Mouse (Mus musculus) embryonic facial prominence, embryonic 13.5 days (tissue): Measurements from ENCODE around the gene Ano4. TPM values are rescaled to one million over a fixed set of nuclear protein-coding genes. Genes with fewer than 3 reads are reported as not detected.

ENCODE experiments used
- ATAC-seq: fragments of 200-750 bp; cut with Nextera tagmentation; 2 replicates; pipeline ENCODE4 v1.8.0; 2017; ENCODE audit warnings: low read depth; ENCODE audit not compliant: insufficient number of reproducible peaks, insufficient read depth, low FRiP score, low TSS enrichment
- H3K27ac ChIP-seq: fragments of 300-500 bp; sonication (generic); 2 replicates; pipeline ENCODE4 v1.5.1; 2015; ENCODE audit warnings: moderate library complexity, mild to moderate bottlenecking, inconsistent platforms
- H3K27me3 ChIP-seq: fragments of 300-500 bp; sonication (generic); 2 replicates; pipeline ENCODE4 v1.6.1; 2015; ENCODE audit warnings: mild to moderate bottlenecking, inconsistent platforms
- H3K36me3 ChIP-seq: fragments of 300-500 bp; sonication (generic); 2 replicates; pipeline ENCODE4 v1.6.1; 2015; ENCODE audit warnings: mild to moderate bottlenecking, inconsistent platforms
- H3K4me1 ChIP-seq: fragments of 300-500 bp; sonication (generic); 2 replicates; pipeline ENCODE4 v1.6.1; 2015; ENCODE audit warnings: inconsistent platforms
- H3K4me2 ChIP-seq: fragments of 300-500 bp; sonication (generic); 2 replicates; pipeline ENCODE4 v1.6.1; 2015; ENCODE audit warnings: moderate library complexity, mild to moderate bottlenecking, inconsistent platforms
- H3K4me3 ChIP-seq: fragments of 300-500 bp; sonication (generic); 2 replicates; pipeline ENCODE4 v1.5.1; 2015; ENCODE audit warnings: mild to moderate bottlenecking, inconsistent platforms
- H3K9ac ChIP-seq: fragments of 300-500 bp; sonication (generic); 2 replicates; pipeline ENCODE4 v1.6.1; 2015; ENCODE audit warnings: mild to moderate bottlenecking, inconsistent platforms
- H3K9me3 ChIP-seq: fragments of 300-500 bp; sonication (generic); 2 replicates; pipeline ENCODE4 v1.6.1; 2016; ENCODE audit warnings: inconsistent platforms
- WGBS: fragments of 180-500 bp; shearing (Covaris S2); methylation state at CpG from one replicate; pipeline ENCODE4 v1.1.7; 2015; ENCODE audit warnings: mixed read lengths; 5-methylcytosine and 5-hydroxymethylcytosine counted together
- polyA plus RNA-seq: library from polyadenylated mRNA; unstranded; fragments of >200 nt; fragmentation: Nextera tagmentation; extraction: Ambion mirVana; gene quantifications from 2 replicates; pipeline ENCODE4 v1.2.1, GENCODE M21; 2015

Ano4 gene
- polyA plus RNA-seq, result 0.65 and 0.69 TPM in 2 replicates

GRCm38 (mm10) chr10:89344491-89345195, at the start of gene Ano4:
TSS of gene Ano4 (minus strand) at chr10:89344762.
- H3K4me1 ChIP-seq, result peaks cover 13% of the 10 kb centered on the region; the same call in 1 of the 2 replicates
- peak; percentile 40; the same call in 1 of the 2 replicates for ATAC-seq
- peak within 1 kb of the TSS; percentile 55 for H3K4me3 ChIP-seq
- H3K9me3 ChIP-seq, result no peaks in the 10 kb centered on the region
- H3K27me3 ChIP-seq, result peaks cover 51% of the 10 kb centered on the region
- no peak within 1 kb of the TSS for H3K27ac ChIP-seq
- H3K4me2 ChIP-seq, result peak within 1 kb of the TSS; percentile 97
- no peaks in the 10 kb centered on the region for H3K36me3 ChIP-seq
- H3K9ac ChIP-seq, result peak within 1 kb of the TSS; percentile 70
- under 1% methylated on average over 68 of the region's 70 CpGs for WGBS

DNA sequence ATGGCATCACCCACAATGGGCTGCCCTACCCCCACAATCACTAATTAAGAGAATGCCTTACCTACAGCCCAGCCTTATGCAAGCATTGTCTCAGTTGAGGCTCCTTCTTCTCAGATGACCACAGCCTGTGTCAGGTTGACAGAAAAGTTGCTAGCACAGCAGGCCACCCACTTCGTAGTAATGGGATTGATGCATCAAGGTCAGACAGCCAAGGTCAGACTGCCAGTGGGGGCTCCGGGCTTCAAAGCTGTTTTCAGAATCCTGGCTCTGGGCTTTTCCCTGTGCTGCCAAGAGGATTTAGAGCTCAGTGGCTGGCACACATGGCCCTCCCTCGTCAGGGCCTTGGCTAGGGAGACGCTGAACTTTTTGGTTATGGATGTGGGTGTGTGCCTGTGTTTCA, 48.1 kb upstream of the Ano4 start:
- H3K4me3 ChIP-seq, result no peak overlapping the region
- 59% methylated on average over 4 of the region's 4 CpGs for WGBS
- no peak overlapping the region for H3K4me2 ChIP-seq
- no peak overlapping the region for H3K9ac ChIP-seq
- H3K9me3 ChIP-seq, result no peaks in the 10 kb centered on the region
- no peaks in the 10 kb centered on the region for H3K36me3 ChIP-seq
- H3K27ac ChIP-seq, result no peak overlapping the region
- ATAC-seq, result no peak
- no peaks in the 10 kb centered on the region for H3K27me3 ChIP-seq
- no peaks in the 10 kb centered on the region for H3K4me1 ChIP-seq

DNA sequence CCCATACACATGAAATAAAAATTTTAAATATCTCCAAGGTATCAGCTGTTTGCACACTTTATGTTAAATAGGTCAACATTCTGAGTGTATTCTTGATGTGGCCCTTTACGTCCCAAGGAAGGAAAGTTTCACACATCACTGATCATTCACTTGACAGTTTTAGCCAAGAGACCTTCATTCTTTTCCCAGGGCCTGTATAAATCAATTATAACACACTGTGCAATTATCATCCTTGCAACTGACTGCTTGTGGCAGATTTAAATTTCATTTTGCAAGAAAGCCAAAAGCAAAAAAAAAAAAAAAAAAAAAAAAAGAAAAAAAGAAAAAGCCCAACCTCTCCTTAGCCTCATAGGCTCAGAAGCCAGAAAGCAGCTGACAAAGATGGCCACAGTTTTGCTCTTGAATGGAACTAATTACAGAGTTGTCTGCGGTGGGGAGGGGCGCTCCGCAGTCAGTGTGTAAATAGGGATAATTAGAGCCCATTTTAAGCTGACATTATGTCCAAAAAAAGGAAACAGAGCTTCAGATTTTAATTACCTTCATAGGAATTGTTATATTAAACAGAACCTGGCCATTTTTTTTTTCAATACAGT, 47.1 kb upstream of the Ano4 start:
- no peak overlapping the region for H3K27ac ChIP-seq
- no peak for ATAC-seq
- no peaks in the 10 kb centered on the region for H3K9me3 ChIP-seq
- no peaks in the 10 kb centered on the region for H3K4me1 ChIP-seq
- H3K4me3 ChIP-seq, result no peak overlapping the region
- H3K4me2 ChIP-seq, result no peak overlapping the region
- no peaks in the 10 kb centered on the region for H3K36me3 ChIP-seq
- WGBS, result 47% methylated on average over 4 of the region's 4 CpGs
- H3K9ac ChIP-seq, result no peak overlapping the region
- H3K27me3 ChIP-seq, result no peaks in the 10 kb centered on the region

- 79% methylated on average over 3 of the region's 3 CpGs for WGBS
- Histone ChIP-seq H3K4me1 (no peaks in the 10 kb centered on the region), H3K9me3 (no peaks in the 10 kb centered on the region), H3K4me2 (no peak overlapping the region), H3K36me3 (no peaks in the 10 kb centered on the region), H3K4me3 (no peak overlapping the region), H3K27ac (no peak overlapping the region), H3K9ac (no peak overlapping the region), H3K27me3 (no peaks in the 10 kb centered on the region)
- ATAC-seq, result no peak
Measured at GRCm38 (mm10) chr10:89386461-89386860, 41.9 kb upstream of the Ano4 start.

DNA sequence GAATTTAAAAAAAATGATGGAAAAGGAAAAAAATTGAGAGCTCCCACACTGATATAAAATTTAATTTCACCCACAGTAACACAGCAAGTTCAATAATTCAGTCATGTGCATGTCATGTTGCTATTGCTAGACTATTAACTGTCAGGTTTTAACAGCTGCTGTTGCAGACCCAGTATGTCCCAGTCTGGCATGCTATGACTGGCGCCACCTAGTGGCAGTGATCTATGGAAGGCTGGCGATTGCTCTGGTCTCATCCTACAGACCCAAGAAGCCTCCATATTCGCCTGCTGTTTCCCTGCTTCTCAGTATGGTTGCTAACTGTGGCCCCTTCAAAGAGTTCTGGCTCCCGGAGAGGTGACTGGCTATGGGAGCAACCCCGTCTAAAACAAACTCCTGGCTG, 38.9 kb upstream of the Ano4 start:
- Histone ChIP-seq H3K4me3 (no peak overlapping the region), H3K9me3 (no peaks in the 10 kb centered on the region), H3K27me3 (no peaks in the 10 kb centered on the region), H3K9ac (no peak overlapping the region), H3K4me1 (no peaks in the 10 kb centered on the region), H3K4me2 (no peak overlapping the region), H3K27ac (no peak overlapping the region), H3K36me3 (no peaks in the 10 kb centered on the region)
- 9% methylated on average over 5 of the region's 5 CpGs for WGBS
- no peak for ATAC-seq

DNA sequence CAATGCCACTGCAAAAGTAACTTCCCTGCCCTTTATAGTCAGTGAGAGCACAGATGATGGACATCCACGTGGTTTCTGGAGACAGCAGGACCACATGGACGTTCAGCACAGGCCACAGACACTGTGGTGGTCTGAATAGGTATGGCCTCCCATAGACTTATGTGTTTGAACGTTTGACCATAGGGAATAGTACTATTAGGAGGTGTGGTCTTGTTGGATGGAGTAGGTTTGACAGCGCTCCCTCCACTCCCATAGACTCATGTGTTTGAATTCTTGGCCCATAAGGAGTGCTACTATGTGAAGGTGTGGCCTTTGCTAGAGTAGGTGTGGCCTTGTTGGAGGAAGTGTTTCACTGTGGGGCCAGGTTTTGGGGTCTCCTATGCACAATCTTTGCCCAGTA, 33.2 kb upstream of the Ano4 start:
- no peak overlapping the region for H3K4me2 ChIP-seq
- H3K36me3 ChIP-seq, result no peaks in the 10 kb centered on the region
- no peaks in the 10 kb centered on the region for H3K27me3 ChIP-seq
- WGBS, result 72% methylated on average over 4 of the region's 4 CpGs
- H3K9me3 ChIP-seq, result 0 out of 2 replicates have a peak, but pooled peaks cover 5% of the 10 kb centered on the region
- no peak overlapping the region for H3K9ac ChIP-seq
- no peak overlapping the region for H3K27ac ChIP-seq
- ATAC-seq, result 0 out of 2 replicates have a peak, but pooled peaks have one; percentile 59
- no peaks in the 10 kb centered on the region for H3K4me1 ChIP-seq
- no peak overlapping the region for H3K4me3 ChIP-seq

GRCm38 (mm10) chr10:89370051-89370450, 25.5 kb upstream of the Ano4 start:
- H3K36me3 ChIP-seq, result no peaks in the 10 kb centered on the region
- H3K4me3 ChIP-seq, result no peak overlapping the region
- no peak overlapping the region for H3K9ac ChIP-seq
- no peak overlapping the region for H3K4me2 ChIP-seq
- H3K27ac ChIP-seq, result no peak overlapping the region
- no peaks in the 10 kb centered on the region for H3K4me1 ChIP-seq
- H3K9me3 ChIP-seq, result no peaks in the 10 kb centered on the region
- no peak for ATAC-seq
- H3K27me3 ChIP-seq, result no peaks in the 10 kb centered on the region
- 41% methylated on average over 1 of the region's 1 CpGs for WGBS

GRCm38 (mm10) chr10:89358933-89359332, 14.4 kb upstream of the Ano4 start:
- no peaks in the 10 kb centered on the region for H3K27me3 ChIP-seq
- H3K27ac ChIP-seq, result no peak overlapping the region
- no peak for ATAC-seq
- H3K9me3 ChIP-seq, result no peaks in the 10 kb centered on the region
- no peak overlapping the region for H3K4me3 ChIP-seq
- 81% methylated on average over 3 of the region's 3 CpGs for WGBS
- no peak overlapping the region for H3K9ac ChIP-seq
- H3K4me2 ChIP-seq, result no peak overlapping the region
- no peaks in the 10 kb centered on the region for H3K36me3 ChIP-seq
- H3K4me1 ChIP-seq, result no peaks in the 10 kb centered on the region

DNA sequence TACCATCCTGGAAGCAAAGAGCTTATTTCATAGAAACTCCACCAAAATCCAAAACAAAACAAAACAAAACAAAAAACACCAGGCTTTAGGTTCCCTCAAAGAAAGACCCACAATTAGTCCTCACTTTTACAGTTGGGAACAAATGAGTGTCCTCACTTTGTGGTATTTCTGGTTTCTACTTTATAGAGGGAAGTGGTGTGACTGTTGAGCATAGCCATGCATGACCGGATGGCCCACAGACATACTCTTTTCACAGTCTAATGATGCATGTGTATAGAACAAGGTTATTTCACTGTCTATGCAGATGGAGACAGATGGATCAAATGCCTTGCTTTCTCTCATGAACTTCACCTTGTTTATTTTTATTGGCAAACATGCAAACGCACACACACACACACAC, 10.1 kb upstream of the Ano4 start:
- Histone ChIP-seq H3K27me3 (no peaks in the 10 kb centered on the region), H3K27ac (no peak overlapping the region), H3K36me3 (no peaks in the 10 kb centered on the region), H3K9me3 (no peaks in the 10 kb centered on the region), H3K4me3 (no peak overlapping the region), H3K4me1 (no peaks in the 10 kb centered on the region), H3K9ac (no peak overlapping the region), H3K4me2 (no peak overlapping the region)
- ATAC-seq, result no peak
- 93% methylated on average over 2 of the region's 2 CpGs for WGBS

DNA sequence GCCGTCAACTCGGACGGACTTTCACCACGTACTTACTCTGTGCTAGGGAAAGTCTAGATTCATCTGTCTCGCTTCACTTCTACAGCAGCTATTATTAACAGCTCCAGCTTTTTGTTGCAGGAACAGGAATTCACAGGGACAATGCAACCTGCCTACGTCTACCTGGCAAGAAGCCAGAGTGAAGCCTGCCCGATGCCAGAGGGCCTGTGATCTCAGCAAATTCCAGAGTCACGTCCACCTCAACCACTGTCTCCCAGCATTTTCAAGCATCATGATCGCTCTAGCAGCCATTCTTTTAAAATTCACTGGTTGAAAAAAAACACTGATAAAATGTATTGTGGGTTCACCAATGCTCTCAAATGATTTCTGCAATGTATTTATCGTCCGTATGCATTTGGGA, 6.9 kb upstream of the Ano4 start:
- Histone ChIP-seq H3K4me1 (no peaks in the 10 kb centered on the region), H3K27me3 (peaks cover 9% of the 10 kb centered on the region), H3K9me3 (no peaks in the 10 kb centered on the region), H3K4me2 (no peak overlapping the region), H3K36me3 (no peaks in the 10 kb centered on the region), H3K27ac (no peak overlapping the region), H3K4me3 (no peak overlapping the region), H3K9ac (no peak overlapping the region)
- no peak for ATAC-seq
- WGBS, result 79% methylated on average over 11 of the region's 11 CpGs

DNA sequence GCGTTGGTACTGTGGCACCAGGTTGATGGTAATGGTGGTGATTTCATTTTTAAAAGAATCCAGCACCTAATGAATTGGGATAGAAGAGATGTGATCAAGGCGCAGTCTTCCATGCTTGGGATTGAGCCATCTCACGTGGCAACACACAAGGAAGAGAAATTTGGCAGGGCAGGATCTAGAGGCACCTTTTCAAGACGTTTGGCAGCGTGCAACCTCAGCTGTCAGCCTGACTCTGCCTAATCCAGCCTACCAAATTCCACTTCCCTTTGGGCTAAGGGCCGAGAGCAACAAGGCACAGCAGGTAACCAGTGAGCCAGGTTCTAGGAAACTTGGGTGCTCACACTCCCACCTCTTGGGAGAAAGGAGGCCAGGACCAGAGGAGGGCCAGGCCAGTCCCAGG, 1.0 kb upstream of the Ano4 start:
- H3K4me3 ChIP-seq, result no peak overlapping the region
- H3K27ac ChIP-seq, result no peak overlapping the region
- H3K27me3 ChIP-seq, result peaks cover 51% of the 10 kb centered on the region
- H3K4me1 ChIP-seq, result peaks cover 13% of the 10 kb centered on the region; the same call in 1 of the 2 replicates
- no peaks in the 10 kb centered on the region for H3K9me3 ChIP-seq
- no peak overlapping the region for H3K9ac ChIP-seq
- H3K36me3 ChIP-seq, result no peaks in the 10 kb centered on the region
- no peak overlapping the region for H3K4me2 ChIP-seq
- WGBS, result 58% methylated on average over 6 of the region's 6 CpGs
- ATAC-seq, result no peak

GRCm38 (mm10) chr10:89345196-89345533, 603 bp upstream of the Ano4 start:
- H3K4me2 ChIP-seq, result peak overlapping the region; percentile 97
- H3K4me1 ChIP-seq, result peaks cover 13% of the 10 kb centered on the region; the same call in 1 of the 2 replicates
- no peaks in the 10 kb centered on the region for H3K36me3 ChIP-seq
- 50% methylated on average over 4 of the region's 4 CpGs for WGBS
- peaks cover 51% of the 10 kb centered on the region for H3K27me3 ChIP-seq
- peak; percentile 38; the same call in 1 of the 2 replicates for ATAC-seq
- H3K9me3 ChIP-seq, result no peaks in the 10 kb centered on the region
- H3K9ac ChIP-seq, result peak overlapping the region; percentile 70
- H3K27ac ChIP-seq, result no peak overlapping the region
- H3K4me3 ChIP-seq, result peak overlapping the region; percentile 55
